7 mouse cellular contexts compared by ENCODE assay signal in genomic region chr12:3833059-3833760, GRCm38 (mm10). TPM values are rescaled to one million over a fixed set of nuclear protein-coding genes. Genes with fewer than 3 reads are reported as not detected.
DNase-seq lines count a peak whose midpoint lies in the region; ATAC-seq and TF ChIP-seq lines count a peak whose summit lies in the region.

No protein-coding gene starts in this region.

- peaks cover 42% of the 10 kb centered on the region for H3K4me1 ChIP-seq in lung, embryonic 15.5 days
- peaks cover 53% of the 10 kb centered on the region for H3K4me1 ChIP-seq in forebrain, embryonic 16.5 days (replicated peaks; ENCODE audit: control insufficient read depth, insufficient read depth, low read length)
- peaks cover 51% of the 10 kb centered on the region for H3K4me1 ChIP-seq in intestine, embryonic 16.5 days (ENCODE audit: control insufficient read depth, insufficient read depth, low read length)
- peaks cover 68% of the 10 kb centered on the region for H3K4me1 ChIP-seq in olfactory bulb, adult 2 months (ENCODE audit: control insufficient read depth, insufficient read depth, low read length)

- no peak for DNase-seq in lung, postnatal 4 days
- DNase-seq in thymus, postnatal 25 days = no peak
- no peak for DNase-seq in adrenal gland, adult 8-10 months

- peak overlapping the region; percentile 91 for H3K27ac ChIP-seq in lung, embryonic 15.5 days
- peak overlapping the region; percentile 78 for H3K27ac ChIP-seq in forebrain, embryonic 16.5 days (ENCODE audit: low read length)
- H3K27ac ChIP-seq in intestine, embryonic 16.5 days (ENCODE audit: low read length) = peak overlapping the region; percentile 81
- H3K27ac ChIP-seq in olfactory bulb, adult 2 months (ENCODE audit: insufficient read depth, low read depth, low read length) = peak overlapping the region; percentile 79

- H3K9ac ChIP-seq in lung, embryonic 15.5 days = no peak overlapping the region
- H3K9ac ChIP-seq in forebrain, embryonic 16.5 days (replicated peaks; ENCODE audit: low read depth, low read length) = no peak overlapping the region; the same call in 1 of the 2 replicates
- H3K9ac ChIP-seq in intestine, embryonic 16.5 days (ENCODE audit: low read depth, low read length) = peak overlapping the region; percentile 27

- peaks cover 28% of the 10 kb centered on the region for H3K36me3 ChIP-seq in lung, embryonic 15.5 days
- no peaks in the 10 kb centered on the region for H3K36me3 ChIP-seq in forebrain, embryonic 16.5 days (ENCODE audit: control insufficient read depth, insufficient read depth)
- H3K36me3 ChIP-seq in intestine, embryonic 16.5 days (ENCODE audit: control insufficient read depth, insufficient read depth, low read length) = peaks cover 21% of the 10 kb centered on the region; the same call in 1 of the 2 replicates

- WGBS in lung, embryonic 15.5 days = 39% methylated on average over 7 of the region's 7 CpGs
- WGBS in forebrain, embryonic 16.5 days = 46% methylated on average over 7 of the region's 7 CpGs
- 49% methylated on average over 7 of the region's 7 CpGs for WGBS in intestine, embryonic 16.5 days
- WGBS in olfactory bulb, adult 2 months = 25% methylated on average over 7 of the region's 7 CpGs

- no peak for TF ChIP-seq POLR2A in olfactory bulb, adult 2 months (IDR thresholded peaks at IDR 0.05; ENCODE audit: insufficient read depth, low read depth, low read length)

- H3K4me3 ChIP-seq in lung, embryonic 15.5 days = peak overlapping the region; percentile 18; the same call in 1 of the 2 replicates
- no peak overlapping the region for H3K4me3 ChIP-seq in forebrain, embryonic 16.5 days (replicated peaks; ENCODE audit: low read length)
- H3K4me3 ChIP-seq in intestine, embryonic 16.5 days (ENCODE audit: low read length) = peak overlapping the region; percentile 13
- H3K4me3 ChIP-seq in olfactory bulb, adult 2 months (ENCODE audit: insufficient read depth, low read depth, low read length) = no peak overlapping the region

- H3K4me2 ChIP-seq in lung, embryonic 15.5 days = peak overlapping the region; percentile 54
- H3K4me2 ChIP-seq in forebrain, embryonic 16.5 days (ENCODE audit: low read length) = peak overlapping the region; percentile 21
- peak overlapping the region; percentile 37 for H3K4me2 ChIP-seq in intestine, embryonic 16.5 days (ENCODE audit: low read depth, low read length)

- H3K27me3 ChIP-seq in lung, embryonic 15.5 days = no peaks in the 10 kb centered on the region
- H3K27me3 ChIP-seq in forebrain, embryonic 16.5 days (replicated peaks; ENCODE audit: control insufficient read depth, insufficient read depth, low read length) = no peaks in the 10 kb centered on the region
- H3K27me3 ChIP-seq in intestine, embryonic 16.5 days (replicated peaks; ENCODE audit: control insufficient read depth, insufficient read depth, low read length) = no peaks in the 10 kb centered on the region

- no peak for TF ChIP-seq CTCF in olfactory bulb, adult 2 months (IDR thresholded peaks at IDR 0.05; ENCODE audit: insufficient read depth, low read depth, low read length)

- no peaks in the 10 kb centered on the region for H3K9me3 ChIP-seq in lung, embryonic 15.5 days
- no peaks in the 10 kb centered on the region for H3K9me3 ChIP-seq in forebrain, embryonic 16.5 days (ENCODE audit: control insufficient read depth, low read length)
- H3K9me3 ChIP-seq in intestine, embryonic 16.5 days (ENCODE audit: control insufficient read depth, low read length) = no peaks in the 10 kb centered on the region

- peak; percentile 21; the same call in 1 of the 2 replicates for ATAC-seq in lung, embryonic 15.5 days (ENCODE audit: borderline replicate concordance, extremely low read depth, low FRiP score, low TSS enrichment)
- no peak; the same call in none of the 2 replicates for ATAC-seq in forebrain, embryonic 16.5 days
- peak; percentile 6; the same call in 1 of the 2 replicates for ATAC-seq in intestine, embryonic 16.5 days

RNA-seq across cellular contexts. Expression of gene Dnmt3a, which starts 27.4 kb away (rescaled TPM):
- 144 and 151 TPM in 2 replicates for polyA plus RNA-seq in lung, embryonic 15.5 days (2015; fragmentation: Nextera tagmentation; extraction: Ambion mirVana)
- 86.3 and 86.6 TPM in 2 replicates for polyA plus RNA-seq in forebrain, embryonic 16.5 days (2015; fragmentation: Nextera tagmentation; extraction: Ambion mirVana)
- polyA plus RNA-seq in intestine, embryonic 16.5 days (2015; fragmentation: Nextera tagmentation; extraction: Ambion mirVana) = 52.8 and 53.8 TPM in 2 replicates
- not detected in 2 replicates for polyA plus RNA-seq in olfactory bulb, adult 2 months (2012; ENCODE audit: insufficient read depth, insufficient read length, low replicate concordance, missing spikeins)
- total RNA-seq in adrenal gland, adult 8-10 months (2022) = 10 to 100 TPM; 35.5 to 81.6 (median 56.9) TPM

Comparison
In these comparisons a context has a peak if more than half of its experiments do, and no peak if none do; other contexts are left out.
1. H3K4me3 ChIP-seq: peak in lung, embryonic 15.5 days (single experiment) and intestine, embryonic 16.5 days (single experiment); none in forebrain, embryonic 16.5 days (single experiment) and olfactory bulb, adult 2 months (single experiment).
2. Peak in every context shown above with its lines, with median percentiles within 50 percentile points of each other: H3K27ac ChIP-seq and H3K4me2 ChIP-seq.